Mouse (Mus musculus) urinary bladder, postnatal 4 days (tissue): Measurements from ENCODE around the gene Aldh1l1.
"Not testable (repeated sequence)": the region's sequence is repeated elsewhere in the genome, so short reads cannot be mapped to it uniquely, and the experiment has no call there.

Experiments used
- DNase-seq, 2 experiments: peaks; one replicate each; pipeline ENCODE4 v3.0.0; 2021 to 2022; ENCODE audit warnings: low spot score in 2 of 2

Gene Aldh1l1

GRCm38 (mm10) chr6:90619936-90620335, 133.7 kb downstream of the Aldh1l1 start:
- no peak for DNase-seq

GRCm38 (mm10) chr6:90620791-90621583, 134.8 kb downstream of the Aldh1l1 start:
- no peak for DNase-seq

- DNase-seq = no peak
Measured at GRCm38 (mm10) chr6:90621584-90621890, 135.3 kb downstream of the Aldh1l1 start.

GRCm38 (mm10) chr6:90622758-90623455, 136.7 kb downstream of the Aldh1l1 start:
- no peak for DNase-seq

GRCm38 (mm10) chr6:90623456-90623836, 137.2 kb downstream of the Aldh1l1 start:
- no peak for DNase-seq

- peak in 1 of 2 experiments; percentile 38 for DNase-seq
Measured at GRCm38 (mm10) chr6:90624184-90624583, 138.0 kb downstream of the Aldh1l1 start.

GRCm38 (mm10) chr6:90624733-90625132, 138.5 kb downstream of the Aldh1l1 start:
- no peak for DNase-seq

- DNase-seq = no peak
Measured at GRCm38 (mm10) chr6:90625207-90625994, 139.2 kb downstream of the Aldh1l1 start.

- DNase-seq = no peak
Measured at GRCm38 (mm10) chr6:90627556-90627955, 141.3 kb downstream of the Aldh1l1 start.

- DNase-seq = no peak
Measured at GRCm38 (mm10) chr6:90629506-90629905, 143.3 kb downstream of the Aldh1l1 start.

- no peak for DNase-seq
Measured at GRCm38 (mm10) chr6:90630427-90630826, 144.2 kb downstream of the Aldh1l1 start.

GRCm38 (mm10) chr6:90632526-90632925, 146.3 kb downstream of the Aldh1l1 start:
- not testable (repeated sequence) for DNase-seq

GRCm38 (mm10) chr6:90635081-90635480, 148.9 kb downstream of the Aldh1l1 start:
- DNase-seq = no peak

- DNase-seq = no peak
Measured at GRCm38 (mm10) chr6:90635611-90636010, 149.4 kb downstream of the Aldh1l1 start.

- no peak for DNase-seq
Measured at GRCm38 (mm10) chr6:90643057-90643456, 156.8 kb downstream of the Aldh1l1 start.

- DNase-seq = no peak
Measured at GRCm38 (mm10) chr6:90644965-90645364, 158.7 kb downstream of the Aldh1l1 start.

- DNase-seq = no peak
Measured at GRCm38 (mm10) chr6:90648391-90648790, 162.2 kb downstream of the Aldh1l1 start.

GRCm38 (mm10) chr6:90649279-90649678, 163.1 kb downstream of the Aldh1l1 start:
- DNase-seq = no peak
